Mouse (Mus musculus): ENCODE measurements around the gene Zmynd19. TPM values are rescaled to one million over a fixed set of nuclear protein-coding genes. Genes with fewer than 3 reads are reported as not detected.
"Not testable (repeated sequence)": the region's sequence is repeated elsewhere in the genome, so short reads cannot be mapped to it uniquely, and the experiment has no call there.

Gene Zmynd19
- total RNA-seq, 2 experiments from 2014 or later, result 38.5 TPM

DNA sequence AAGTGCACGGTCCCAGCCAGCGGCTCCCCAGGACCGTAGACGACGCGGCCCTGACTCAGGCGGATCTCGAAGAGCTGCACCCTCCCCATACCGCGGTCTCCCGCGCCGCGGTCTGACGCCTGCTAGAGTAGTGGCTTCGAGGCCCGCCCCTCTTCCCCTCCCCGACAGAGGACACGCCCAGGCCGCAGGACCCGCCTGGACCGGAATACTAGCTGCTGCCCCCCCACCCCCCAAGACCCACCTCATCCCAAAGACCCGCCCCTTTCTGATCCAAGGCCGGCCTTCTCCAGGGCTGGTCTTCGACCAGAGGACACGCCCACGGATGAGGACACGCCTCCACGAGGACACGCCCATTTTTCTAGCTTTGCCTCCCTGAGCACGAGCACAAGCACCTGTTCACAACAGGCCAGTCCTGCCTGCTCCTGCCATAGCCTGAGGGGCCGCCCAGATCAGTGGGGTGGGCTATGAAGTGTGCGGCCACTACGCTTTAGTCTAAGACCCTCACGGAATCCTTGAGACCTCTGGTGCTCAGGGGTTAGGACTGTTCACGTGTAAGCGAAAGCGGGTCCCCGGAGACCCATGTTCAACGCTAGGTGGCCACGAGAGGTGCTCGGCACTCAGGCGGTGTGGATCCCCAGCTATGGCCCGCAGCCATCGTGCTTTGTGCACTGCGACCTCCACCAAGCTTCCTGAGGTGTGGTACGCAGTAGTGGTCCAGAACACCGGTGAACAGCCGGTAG lies 14.4 kb upstream of the Zmynd19 start, which contains the start of gene Arrdc1:
Gene Arrdc1, minus strand, starts transcription at position 196 of the 740 bp plus-strand sequence.
- DNase-seq (ENCODE audit: extremely low spot score in 1 of 2, low spot score in 1 of 2), result peak; percentile 47 to 56

DNA sequence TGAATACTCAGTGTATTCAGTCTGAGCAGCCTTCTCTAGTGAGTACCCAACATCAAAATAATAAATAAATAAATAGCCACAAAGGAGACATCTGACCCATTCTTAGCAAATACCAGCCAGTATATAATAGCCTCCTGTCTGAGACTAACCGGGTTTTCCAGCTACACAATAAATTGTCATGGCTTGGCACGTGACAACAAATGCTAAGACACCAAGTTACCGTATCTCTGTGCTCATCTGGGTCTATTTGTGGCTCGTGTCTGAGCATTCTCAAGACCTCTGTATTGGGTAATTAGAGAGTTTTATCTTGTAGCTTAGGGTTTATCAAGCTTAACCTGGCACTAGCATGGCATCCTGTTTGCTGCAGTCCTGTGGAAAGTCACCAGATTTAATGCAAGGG lies 7.5 kb upstream of the Zmynd19 start:
- no peak for DNase-seq (ENCODE audit: extremely low spot score in 1 of 2, low spot score in 1 of 2)

DNA sequence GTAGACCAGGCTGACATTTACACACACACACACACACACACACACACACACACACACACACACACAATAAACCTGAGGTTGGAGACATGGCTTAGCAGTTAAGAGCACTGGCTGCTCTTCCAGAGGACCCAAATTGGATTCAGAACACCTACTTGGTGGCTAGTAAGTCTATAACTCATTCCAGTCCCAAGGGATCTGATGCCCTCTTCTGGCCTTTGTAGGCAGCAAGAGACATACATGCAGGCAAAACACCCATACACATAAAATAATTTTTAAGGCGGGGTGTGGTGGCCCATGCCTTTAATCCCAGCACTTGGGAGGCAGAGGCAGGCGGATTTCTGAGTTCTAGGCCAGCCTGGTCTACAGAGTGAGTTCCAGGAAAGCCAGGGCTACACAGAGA lies 5.3 kb upstream of the Zmynd19 start:
- DNase-seq (ENCODE audit: extremely low spot score in 1 of 2, low spot score in 1 of 2), result not testable (repeated sequence)

DNA sequence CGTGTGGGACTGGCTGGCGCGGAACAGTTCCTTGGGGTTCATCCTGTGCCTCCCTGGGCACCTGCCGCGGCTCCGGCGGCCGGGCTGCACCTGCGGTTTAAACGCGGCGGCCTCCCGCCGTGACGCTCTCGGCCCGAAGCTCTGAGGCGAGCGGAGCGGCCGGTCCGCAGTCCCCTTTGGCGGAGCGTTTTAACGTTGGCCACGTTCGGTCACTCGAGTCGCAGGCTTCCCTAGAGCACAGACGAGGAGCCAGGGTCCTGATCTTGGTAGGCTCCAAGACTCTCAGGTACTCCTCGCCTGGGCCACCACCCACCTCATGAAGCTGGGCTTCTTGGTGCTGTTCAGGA lies 570 bp downstream of the Zmynd19 start:
- DNase-seq (ENCODE audit: extremely low spot score in 1 of 2, low spot score in 1 of 2), result no peak

DNA sequence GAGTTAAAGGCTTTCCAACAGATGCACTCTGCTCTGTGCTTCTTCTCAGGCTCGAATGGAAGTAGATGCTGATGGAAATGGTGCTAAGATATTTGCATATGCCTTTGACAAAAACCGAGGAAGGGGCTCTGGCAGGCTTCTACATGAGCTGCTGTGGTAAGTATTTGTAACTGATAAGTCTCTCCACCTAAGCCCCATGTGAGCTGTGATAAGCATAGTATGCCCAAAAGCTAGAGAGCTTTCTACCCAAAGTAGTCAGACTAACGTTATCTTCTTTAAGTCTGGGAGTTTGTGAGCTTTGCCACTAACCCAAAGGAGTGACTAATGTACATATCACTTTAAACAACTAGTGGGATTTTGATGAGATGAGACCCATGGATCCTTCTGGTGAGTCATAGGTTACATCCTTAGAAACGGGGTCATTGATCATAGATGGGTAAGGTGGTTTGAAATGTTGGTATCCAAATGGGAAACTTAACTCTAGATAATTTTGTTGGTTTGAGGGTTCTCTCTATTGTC lies 3.0 kb downstream of the Zmynd19 start:
- DNase-seq (ENCODE audit: extremely low spot score in 1 of 2, low spot score in 1 of 2), result no peak

DNA sequence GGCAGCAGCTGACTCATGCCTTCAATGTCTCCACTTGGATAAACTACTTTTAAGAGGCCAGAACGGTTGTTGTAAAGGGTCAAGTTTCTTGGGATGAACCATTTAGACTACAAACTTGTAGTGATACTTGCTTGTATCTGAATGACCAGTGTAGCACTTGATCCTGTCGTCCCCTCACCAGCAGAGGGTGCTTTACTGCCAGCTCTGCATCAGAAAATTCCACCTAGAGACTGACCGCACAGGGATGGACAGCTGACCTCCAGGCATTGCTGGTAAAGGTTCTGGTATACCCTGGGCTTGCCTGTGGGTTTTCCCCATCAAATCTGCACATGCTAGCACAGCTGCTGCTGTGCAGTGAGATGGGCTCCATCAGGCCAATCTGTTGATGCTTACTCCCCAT lies 11.3 kb downstream of the Zmynd19 start:
- DNase-seq (ENCODE audit: extremely low spot score in 1 of 2, low spot score in 1 of 2), result peak in 1 of 2 experiments; percentile 22

DNA sequence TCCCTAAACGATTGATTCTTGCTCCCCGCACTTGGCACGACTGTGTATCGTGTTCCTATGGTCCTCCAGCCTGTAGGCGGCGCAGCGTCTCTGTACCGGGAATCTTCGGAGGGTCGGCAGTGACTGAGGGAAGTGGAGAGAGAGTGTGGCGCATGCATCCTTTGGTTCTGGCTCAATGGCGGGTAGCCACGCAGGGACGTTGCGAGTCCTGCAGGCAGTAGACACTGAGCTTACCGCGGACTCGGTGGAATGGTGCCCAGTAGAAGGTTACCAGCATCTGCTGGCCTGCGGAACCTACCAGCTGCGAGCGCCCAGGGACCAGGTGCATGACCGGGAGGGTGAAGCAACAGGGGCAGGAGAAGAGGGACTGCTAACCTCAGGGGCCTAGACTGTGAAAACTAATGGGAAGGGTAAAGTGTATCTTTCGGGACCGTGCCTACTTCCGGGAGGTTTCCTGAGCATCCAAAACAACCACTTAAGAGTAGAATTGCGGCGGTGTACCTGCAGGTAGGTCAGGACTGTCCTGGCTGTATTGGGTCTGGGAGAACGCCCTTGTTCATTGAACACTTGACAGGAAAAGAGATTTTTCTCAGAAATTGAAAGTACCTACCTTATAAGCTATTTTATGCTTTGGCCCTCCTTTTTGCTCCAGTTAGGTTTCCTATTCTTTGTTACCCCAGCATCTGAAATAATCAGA lies 12.9 kb downstream of the Zmynd19 start, which contains the start of gene Dph7:
Gene Dph7, plus strand, starts transcription at position 97 of the 697 bp plus-strand sequence.
- peak; percentile 81 to 93 for DNase-seq (ENCODE audit: extremely low spot score in 1 of 2, low spot score in 1 of 2)

DNA sequence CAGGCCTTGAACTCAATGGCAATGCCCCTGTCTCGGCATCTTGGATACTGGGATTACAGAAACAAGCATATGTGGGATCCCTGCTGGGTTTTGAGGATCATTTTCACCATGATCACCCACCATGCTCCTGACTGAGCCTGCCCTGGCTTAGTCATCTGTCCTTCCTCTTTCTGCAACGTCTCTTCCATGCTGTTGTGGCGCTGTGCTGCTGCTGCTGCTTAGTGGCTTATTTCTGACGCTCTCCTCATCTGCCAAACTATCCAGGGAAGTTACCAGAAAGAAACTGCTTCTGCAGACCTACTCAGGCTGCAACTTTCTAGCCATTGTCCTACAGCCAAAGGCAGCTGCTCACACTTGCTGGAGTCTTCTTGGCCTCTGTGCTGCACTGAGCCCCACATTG lies 20.8 kb downstream of the Zmynd19 start:
- no peak for DNase-seq (ENCODE audit: extremely low spot score in 1 of 2, low spot score in 1 of 2)

DNA sequence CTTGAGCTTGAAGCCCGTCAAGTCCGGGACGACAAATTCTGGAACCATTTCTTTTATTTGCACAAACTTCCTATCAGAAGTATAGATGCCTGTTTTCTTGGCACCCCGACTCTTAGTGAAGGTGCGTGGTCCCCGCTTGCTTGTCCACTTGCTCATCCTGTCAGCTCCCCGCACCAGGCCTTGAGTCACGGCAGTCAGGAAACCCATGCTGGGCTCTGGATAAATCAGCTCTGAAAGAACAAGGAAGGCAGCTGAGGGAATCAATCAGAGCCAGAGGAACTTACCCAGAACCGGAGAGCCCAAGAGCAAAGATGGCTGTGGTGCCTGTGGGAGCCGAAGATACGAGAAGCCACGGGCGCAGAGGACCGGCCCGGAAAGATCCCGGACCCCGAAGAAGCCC lies 24.9 kb downstream of the Zmynd19 start:
- DNase-seq (ENCODE audit: extremely low spot score in 1 of 2, low spot score in 1 of 2), result peak in 1 of 2 experiments; percentile 18

DNA sequence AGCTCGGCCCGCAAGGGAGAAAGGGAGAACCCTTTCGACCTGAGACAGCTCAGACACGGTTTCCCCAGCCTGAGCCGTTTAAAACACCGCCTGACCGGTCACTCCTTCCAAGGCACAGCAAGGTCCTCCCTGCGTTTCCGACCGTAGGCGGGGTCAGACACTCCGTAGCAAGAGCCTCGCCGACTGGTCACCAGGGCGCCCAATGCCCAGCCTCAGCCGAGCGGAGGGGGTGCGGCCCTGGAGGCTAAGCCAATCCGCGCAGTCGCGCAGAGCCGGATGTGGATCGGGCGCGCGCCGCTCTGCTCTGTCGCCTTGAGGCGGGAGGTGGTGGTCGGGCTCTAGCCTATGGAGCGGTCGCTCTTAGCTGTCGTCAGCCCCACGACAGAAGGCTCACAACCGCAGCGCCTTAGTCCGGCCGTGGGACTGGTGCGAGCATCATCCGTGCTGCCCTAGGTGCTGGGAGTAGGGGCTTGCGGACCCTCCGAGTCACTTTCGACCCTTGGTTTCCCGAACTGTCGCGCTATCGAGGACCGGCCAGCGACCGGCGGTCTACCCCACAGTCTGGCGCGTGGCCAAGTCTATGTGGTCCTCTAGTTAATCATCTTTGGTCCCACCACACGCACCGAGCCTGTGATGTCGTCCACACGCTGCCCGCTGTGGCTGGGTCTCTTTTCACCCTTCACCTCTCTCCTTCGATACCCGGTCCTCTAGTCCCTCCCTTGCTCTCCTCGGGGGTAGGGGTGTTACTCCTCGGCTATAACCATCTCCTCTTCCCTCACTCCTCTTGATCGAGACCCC lies 25.5 kb downstream of the Zmynd19 start, which contains the start of gene Mrpl41:
Gene Mrpl41, minus strand, starts transcription at position 193 of the 798 bp plus-strand sequence.
- peak; percentile 83 to 86 for DNase-seq (ENCODE audit: extremely low spot score in 1 of 2, low spot score in 1 of 2)

DNA sequence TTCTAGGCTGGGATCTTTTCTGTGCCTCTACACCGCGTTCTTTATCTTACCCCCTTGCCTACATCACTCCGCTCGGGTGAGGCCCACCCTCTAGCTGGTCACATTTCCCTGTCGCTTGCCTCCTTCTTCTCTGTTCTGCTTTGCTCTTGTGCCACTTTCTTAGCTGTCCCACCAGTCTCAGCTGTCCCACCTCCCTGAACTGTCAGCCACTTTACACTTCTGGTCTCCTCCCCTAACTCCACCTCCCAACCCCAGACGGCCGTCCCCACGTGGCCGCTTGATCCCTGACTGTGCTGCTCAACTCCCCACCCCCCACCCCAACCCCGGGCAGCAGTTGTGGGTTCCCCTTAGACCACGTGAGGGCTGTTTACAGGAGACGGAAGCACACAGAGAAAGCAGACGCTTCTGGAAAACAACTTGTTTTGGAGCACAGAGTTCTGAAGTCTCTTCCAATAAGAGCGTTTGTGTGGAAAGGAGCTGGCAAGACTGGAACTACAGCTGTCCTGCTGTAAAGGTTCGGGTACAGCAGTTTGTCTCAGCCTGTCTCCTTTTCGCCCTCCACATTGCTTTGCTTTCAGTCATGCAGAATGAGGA lies 26.2 kb downstream of the Zmynd19 start, which contains the start of gene Pnpla7:
Gene Pnpla7, plus strand, starts transcription at position 330 of the 594 bp plus-strand sequence.
- DNase-seq (ENCODE audit: extremely low spot score in 1 of 2, low spot score in 1 of 2), result peak; percentile 27 to 45

DNA sequence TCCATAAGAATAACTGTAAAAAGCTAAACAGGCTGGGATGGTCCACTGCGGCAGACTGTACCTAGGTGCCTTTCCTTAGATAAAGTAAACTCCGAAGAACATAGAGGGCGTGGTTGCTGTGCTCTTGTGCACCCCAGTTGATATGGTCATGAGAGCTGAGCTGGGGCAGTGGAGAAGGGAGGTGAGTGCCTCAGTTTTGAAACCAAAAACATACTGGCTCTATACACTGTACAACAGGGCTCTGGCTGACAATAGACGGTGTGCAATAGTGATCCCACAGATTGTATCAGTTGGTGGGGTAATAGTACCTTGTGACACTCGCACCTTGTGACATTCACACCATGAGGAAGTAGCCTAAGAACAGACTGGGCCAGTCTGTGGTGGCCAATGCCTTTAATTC lies 27.4 kb downstream of the Zmynd19 start:
- no peak for DNase-seq (ENCODE audit: extremely low spot score in 1 of 2, low spot score in 1 of 2)

DNA sequence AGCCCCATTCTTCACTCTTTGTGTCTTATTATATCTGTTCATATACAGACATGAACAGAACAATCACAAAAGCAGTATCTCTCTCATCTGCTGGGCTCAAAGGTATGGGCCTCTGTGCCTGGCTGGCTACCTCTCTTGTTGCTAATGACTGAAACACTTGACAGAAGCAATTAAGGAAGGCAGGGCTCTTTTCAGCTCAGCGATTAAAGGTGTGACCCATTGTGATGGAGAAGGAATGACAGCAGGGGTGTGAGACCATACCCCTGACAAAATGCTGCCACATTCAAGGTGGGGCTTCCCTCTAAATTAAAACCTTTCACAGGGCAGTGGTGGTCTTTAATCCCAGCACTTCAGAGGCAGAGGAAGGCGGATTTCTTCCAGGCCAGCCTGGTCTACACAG lies 38.2 kb downstream of the Zmynd19 start:
- no peak for DNase-seq (ENCODE audit: extremely low spot score in 1 of 2, low spot score in 1 of 2)

DNA sequence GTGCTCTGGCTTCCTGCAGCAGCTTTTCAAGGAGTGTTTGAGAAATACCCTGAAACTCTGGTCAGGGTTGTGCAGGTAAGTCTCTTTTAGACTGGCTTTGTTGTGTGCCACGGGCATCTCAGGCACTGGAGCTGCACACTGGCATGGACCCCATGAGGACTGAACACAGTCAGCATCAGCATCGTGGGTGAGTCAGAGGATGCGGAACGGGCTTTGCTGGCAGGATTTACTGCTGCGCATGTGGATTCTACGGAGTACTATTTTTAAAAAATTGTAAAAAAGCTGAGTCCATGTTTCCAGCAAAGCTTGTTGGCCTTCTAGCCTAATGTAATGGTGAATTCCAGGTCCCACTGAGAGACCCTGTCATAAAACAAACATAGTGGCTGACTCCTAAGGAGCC lies 45.7 kb downstream of the Zmynd19 start:
- DNase-seq (ENCODE audit: extremely low spot score in 1 of 2, low spot score in 1 of 2), result no peak

DNA sequence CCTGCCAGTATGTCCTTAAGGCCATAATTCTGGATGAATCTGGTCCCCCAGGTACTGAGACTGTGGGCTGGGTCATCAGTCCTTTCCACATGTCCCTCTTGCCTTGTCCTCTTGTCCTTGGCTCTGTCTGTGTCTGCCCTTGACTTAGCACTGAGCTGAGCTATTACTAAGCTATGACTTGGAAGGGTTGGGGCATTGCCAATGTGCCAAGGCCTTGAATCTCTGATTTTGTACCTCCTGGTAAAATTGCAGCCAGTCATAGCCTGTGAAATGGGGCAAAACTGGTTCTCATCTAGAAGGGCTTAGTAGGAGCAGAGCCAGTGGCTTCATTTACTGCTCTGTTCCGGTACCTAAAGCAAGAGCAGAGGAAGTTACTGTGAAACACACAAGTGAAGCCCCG lies 46.9 kb downstream of the Zmynd19 start:
- no peak for DNase-seq (ENCODE audit: extremely low spot score in 1 of 2, low spot score in 1 of 2)

DNA sequence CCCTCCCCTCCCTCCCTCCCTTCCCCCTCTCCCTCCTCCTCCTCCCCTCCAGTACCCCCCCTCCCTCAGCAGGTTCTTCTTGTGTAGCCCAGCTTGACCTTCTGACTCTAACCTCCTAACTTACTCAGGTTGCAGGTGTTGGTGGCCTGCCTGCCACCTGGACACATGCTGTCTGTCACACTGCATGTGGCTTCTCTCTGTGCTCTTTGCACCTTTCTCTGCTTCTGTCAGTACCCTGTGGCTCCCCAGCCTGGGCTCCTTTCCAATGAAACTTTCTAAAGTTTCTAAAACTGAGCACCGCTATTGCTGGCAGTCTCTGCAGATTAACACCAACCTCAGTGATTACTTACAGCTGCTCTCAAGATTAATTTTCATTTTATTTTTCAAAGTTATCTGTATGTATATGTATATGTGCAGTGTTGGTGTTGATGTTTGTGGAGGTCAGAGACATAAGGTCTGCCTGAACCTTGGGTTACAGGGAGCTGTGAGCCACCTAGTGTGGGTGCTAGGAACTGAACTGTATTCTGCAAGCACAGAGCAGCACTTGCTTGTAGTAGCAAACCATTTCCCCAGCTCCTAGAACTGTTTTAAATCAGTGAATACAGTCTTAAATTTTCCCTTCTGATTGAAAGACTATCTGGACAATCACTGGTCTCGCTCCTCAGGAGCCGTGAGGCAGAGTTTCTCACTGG lies 51.1 kb downstream of the Zmynd19 start:
- DNase-seq (ENCODE audit: extremely low spot score in 1 of 2, low spot score in 1 of 2), result peak in 1 of 2 experiments; percentile 42

DNA sequence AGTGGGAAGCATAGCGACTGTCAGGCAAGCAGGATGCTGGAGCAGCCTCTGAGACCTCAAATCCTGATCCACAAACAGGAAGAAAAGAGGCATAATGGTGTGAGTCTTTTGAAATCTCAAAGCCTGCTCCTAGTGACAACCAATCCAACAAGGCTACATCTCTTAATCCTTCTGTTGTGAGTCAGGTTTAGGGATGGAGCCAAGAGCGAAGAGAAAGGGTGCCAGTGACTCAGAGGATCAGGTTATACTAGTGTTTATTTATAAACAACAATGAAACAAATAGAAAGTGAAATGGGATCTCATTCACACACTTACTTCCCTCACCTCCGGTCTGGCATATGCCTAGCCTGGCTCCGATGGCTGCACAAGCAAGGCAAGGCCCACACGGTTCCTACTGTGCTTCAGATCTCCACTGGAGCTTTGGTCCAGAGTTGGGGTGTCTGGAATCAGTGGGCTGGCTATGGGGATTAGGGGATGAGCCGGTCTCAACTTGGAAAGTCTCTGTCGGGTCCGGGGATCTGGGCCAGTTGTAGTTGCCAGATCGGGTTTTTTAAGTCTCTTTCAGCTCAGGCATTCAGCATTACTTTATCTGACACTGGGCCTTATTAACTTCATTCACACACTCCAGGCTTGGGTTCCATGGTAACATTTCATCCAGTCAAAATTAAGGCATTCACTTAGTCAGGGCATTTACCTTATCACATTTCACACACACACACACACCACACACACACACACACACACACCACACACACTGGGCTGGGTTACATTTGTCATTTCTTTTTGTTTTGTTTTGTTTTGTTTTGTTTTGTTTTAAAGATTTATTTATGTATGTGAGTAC lies 54.6 kb downstream of the Zmynd19 start:
- no peak for DNase-seq (ENCODE audit: extremely low spot score in 1 of 2, low spot score in 1 of 2)

DNA sequence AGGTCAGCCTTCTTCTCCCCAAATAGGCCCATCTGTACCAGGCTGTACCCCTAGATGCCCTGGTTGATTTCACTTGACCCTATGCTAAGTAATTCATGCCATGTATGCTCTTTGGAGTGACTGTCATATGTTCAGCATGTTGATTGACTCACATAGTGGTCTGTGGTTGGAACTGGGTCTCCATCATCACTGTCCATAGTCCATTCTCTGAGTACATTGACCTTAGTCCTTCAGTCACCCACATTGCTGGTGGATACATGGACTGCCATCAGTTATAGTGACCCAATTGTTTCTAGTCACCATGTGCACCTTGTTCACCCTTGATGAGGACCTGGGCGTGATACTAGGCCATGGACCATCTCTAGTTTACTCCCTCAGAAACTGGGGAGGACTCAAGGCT lies 57.2 kb downstream of the Zmynd19 start:
- DNase-seq (ENCODE audit: extremely low spot score in 1 of 2, low spot score in 1 of 2), result no peak

DNA sequence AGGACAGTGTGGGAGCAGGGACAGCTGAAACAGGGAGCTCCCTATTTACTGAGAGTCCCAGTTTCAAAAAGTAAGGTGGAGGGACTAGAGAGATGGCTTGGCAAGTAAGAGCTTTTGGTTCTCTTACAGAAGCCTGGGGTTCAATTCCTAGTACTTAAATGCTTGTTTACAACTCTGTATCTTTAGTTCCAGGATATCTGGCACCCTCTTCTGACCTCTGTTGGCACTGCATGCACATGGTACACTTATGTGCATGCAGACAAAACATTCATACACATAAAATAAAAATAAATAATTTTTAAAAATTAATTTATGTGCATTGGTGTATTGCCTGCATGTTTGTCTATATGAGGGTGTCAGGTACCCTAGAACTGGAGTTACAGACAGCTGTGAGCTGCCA lies 58.7 kb downstream of the Zmynd19 start:
- no peak for DNase-seq (ENCODE audit: extremely low spot score in 1 of 2, low spot score in 1 of 2)
